Mouse (Mus musculus): ENCODE data around the gene Ralgps1. TPM values are rescaled to one million over a fixed set of nuclear protein-coding genes. Genes with fewer than 3 reads are reported as not detected.
"Not testable (repeated sequence)": the region's sequence is repeated elsewhere in the genome, so short reads cannot be mapped to it uniquely, and the experiment has no call there.

Gene Ralgps1
- total RNA-seq, 4 experiments from 2014 or later = 59.8 to 68.0 (median 67.1) TPM

DNA sequence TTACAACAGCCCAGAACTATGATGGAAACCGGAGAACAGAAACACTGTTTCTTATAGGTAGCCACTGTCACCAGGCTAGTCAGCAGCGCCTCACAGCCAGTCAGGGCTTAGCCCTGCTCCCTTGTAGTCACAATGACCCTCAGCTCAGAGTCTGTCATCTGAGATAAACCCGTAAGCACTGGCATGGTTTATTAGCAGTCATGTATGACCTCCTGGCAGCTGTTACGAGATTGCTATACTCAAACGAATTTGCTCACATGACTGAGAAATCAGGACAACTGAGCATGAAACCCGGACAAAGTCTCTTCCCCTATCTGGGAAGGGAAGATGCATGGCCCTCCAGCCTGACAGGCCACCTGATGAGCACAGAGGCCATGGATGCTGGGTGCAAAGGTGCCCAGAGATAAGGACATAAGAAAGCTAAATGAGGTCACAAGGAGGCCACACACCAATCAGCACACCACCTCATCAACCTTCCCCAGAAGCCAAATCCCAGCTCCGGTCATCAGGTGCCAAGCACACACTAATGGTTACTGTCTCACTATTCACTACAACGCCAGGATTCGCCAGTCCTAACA lies 10.1 kb downstream of the Ralgps1 start:
- no peak for DNase-seq (ENCODE audit: low spot score in 2 of 2)

DNA sequence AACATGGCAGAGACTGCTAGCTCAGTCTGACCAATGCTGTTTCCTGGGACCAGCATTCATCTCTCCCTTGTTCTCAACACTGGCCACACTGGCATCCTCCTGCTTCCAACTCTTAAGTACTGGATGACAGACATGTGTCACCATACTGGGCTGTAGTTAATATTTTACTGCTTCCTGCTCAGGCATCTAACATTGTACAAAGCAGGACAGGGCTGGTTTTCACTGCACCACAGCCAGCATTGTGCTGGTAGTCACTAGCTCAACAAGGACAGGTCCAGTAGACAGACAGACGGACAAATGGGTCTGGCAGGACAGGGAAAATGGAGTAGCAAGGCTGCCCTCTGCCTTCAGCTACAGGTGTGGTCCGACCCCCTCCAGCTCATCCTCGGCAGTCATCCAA lies 10.7 kb downstream of the Ralgps1 start:
- no peak for DNase-seq (ENCODE audit: low spot score in 2 of 2)

DNA sequence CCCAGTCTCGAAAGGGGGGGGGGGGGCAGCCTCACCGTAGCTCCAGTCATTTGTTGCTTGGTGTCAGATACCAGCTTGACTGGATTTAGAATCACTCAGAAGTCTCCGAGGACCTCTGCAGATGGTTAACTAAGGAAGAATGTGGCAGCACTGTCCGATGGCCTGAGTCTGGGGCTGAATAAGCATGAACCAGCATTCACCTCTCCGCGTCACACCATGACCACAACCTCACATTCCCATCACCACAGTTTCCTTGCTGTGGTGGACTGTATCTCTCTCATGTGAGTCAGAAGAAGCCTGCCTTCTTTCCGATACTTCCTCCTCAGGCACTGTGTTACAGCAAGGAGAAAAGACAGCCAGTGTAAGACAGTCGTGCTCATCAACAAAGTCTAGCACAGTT lies 12.1 kb downstream of the Ralgps1 start:
- no peak for DNase-seq (ENCODE audit: low spot score in 2 of 2)

DNA sequence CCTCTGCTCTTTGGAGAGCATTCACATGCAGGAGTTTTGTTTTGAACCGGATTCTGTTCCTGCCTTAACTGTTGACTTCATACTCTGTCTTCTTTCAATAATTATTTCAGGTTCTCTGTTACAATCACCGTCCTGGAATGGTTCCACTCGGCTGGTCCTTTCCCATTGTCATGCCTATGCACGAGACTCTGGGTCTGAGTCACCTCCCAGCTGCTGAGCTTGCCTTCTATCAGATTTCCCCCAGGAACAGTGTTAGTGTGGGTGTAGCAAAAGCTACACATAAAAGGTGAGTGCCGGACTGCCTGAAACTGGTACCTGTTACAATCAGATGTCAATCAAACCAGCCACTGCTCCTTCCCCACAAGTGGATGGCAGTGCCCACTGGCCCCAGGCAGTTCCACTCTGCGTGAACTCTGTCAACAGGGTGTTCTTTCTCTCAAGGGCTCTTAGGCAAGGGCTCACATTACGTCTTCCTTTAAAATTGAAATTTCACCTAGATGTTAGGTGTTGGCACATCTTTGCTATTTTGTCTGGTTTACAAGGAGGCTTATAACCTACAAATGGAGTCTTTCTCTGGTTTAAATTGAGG lies 13.9 kb downstream of the Ralgps1 start:
- no peak for DNase-seq (ENCODE audit: low spot score in 2 of 2)

DNA sequence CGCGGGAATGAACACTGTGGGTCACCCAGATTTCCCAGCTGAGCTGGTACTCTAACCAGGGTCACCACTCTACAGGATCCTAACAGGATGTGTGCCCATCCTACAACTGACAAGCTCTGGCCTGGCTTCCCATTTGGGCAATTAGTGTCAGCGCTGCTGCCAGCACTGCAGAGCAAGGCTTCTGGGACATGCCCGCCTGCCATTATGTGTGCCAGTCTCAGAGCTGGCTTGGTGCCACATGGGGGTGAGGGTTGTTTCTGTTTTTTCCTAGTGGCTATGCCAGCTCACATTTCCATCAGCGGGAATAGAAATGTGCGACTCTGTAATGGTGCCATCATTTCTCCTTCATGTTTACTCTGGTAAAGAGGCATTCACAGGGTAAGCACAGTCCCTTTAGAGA lies 15.7 kb downstream of the Ralgps1 start:
- DNase-seq (ENCODE audit: low spot score in 2 of 2) = peak in 1 of 2 experiments; percentile 79

DNA sequence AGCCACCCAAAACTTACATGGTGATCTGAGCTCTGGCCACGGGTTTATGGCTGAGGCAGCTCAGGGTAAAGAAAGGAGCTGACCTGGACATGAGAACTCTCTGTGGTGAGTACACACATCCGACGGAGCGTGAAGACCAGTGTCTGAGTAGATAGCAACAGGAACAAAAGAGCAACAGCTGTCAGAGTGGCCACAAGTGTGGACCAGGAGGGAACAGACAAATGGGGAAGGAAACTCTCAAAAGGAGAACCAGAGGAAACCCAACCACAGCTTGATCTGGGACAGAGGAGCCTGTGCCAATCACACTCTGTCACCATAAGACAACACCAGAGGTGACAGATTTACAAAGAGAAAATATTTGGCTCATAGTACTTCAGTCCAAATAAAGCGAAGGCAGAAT lies 17.9 kb downstream of the Ralgps1 start:
- no peak for DNase-seq (ENCODE audit: low spot score in 2 of 2)

DNA sequence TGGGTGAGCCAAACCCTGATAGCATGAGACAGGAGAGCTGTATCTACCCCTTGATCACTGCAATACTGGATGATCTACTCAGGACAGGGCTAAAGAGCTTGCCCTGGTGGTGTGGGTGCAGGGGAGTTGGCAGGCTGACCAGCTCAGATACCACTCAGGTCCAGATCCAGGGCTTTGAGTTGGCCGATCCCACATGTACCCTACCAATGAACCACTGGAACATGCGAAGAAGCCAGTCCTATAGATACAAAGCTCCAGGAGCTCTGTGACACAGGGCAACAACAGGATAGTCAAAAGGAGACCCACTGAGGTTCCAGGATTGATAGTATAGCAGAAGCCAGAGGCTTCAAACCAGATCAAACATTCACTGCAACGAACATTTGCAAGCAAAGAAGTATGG lies 19.8 kb downstream of the Ralgps1 start:
- no peak for DNase-seq (ENCODE audit: low spot score in 2 of 2)

DNA sequence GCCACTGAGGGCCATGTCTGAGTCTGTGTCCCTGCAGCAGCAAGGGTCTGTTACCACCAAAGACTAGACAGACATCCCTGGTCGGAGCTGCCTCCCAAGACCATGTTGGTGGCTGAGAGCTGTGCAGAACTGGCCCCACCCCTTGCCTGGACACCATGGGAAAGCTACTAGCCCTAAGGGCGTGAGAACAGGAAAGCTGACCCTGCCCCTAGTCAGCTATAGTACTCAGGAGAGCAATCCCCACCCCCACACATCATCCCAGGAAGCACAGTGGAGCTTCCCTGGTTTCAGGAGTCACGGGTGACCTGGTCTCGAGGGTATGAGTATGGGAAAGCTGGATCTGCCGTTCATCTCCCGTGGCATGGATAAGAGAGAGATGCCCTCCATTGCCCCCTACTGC lies 20.4 kb downstream of the Ralgps1 start:
- no peak for DNase-seq (ENCODE audit: low spot score in 2 of 2)

DNA sequence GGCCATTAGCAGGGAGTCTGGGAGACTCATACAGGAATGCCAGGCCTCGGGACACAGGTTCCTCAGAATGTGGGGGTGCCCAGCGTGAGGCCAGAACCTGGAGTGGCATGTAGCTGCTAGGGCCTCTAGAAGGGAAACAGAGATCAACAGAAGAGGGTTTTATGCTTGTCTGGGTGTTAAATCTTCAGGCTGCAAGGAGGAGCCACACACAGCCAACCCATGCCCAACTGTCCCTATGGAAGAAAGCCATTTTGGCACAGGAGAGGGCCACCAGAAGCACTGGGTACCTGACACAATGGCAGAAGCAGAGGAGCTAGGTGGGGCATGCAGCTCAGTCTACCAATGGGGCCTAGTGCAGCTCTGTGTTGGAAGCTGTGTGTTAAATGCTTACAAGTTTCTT lies 21.7 kb downstream of the Ralgps1 start:
- DNase-seq (ENCODE audit: low spot score in 2 of 2) = no peak

DNA sequence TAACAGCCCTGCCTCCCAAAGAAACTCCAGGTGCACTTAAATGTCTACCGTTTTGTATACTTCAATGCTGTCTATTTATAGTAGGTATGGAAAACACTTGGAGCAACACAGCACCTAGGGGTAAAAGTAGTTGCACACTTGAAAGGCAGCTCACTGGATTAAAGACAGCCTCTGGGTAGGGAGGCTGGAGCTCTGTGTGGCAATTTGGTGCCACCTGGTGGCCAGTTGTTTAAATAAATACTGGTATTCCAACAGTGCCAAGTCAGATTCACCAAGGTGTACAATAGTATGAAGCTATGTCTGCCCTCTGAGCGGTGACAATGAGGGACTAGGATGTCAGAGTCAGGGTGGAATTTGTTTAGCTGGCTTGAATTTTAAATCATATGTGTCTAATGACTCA lies 22.2 kb downstream of the Ralgps1 start:
- DNase-seq (ENCODE audit: low spot score in 2 of 2) = peak in 1 of 2 experiments; percentile 59

DNA sequence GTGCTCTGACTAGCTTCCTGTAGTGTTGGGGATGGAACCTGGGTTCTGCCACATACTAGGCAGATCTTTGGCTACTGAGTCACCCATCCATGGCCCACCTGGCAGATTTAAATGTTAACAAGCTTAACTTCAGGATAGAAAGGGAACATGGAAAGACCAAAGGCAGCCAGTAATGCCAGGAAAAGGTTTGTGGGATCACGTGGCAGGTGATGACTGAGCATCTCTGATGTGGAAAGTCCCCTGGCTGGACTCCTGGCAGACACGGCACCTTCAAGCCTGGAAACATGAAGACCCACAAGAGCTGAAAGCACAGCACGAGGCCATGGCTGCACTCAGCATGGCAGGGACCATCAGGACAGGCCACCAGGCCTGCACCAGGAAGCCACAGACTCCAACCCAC lies 23.0 kb downstream of the Ralgps1 start:
- DNase-seq (ENCODE audit: low spot score in 2 of 2) = no peak

DNA sequence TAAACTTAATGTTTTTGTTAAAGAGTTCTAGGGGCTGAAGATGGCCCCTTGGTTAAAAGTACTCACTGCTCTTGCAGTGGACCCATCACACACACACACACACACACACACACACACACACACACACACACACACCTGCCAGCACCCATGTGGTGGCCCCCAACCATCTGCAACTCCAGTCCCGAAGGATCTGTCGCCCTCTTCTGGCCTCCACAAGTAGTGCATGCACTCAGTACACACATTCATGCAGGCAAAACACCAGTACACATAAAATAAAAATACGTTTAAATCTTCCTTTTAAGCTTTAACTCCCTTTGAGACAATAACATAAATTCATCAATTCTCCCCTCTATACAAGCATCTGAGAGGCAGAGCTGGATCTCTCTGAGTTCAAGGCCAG lies 23.7 kb downstream of the Ralgps1 start:
- DNase-seq (ENCODE audit: low spot score in 2 of 2) = no peak

DNA sequence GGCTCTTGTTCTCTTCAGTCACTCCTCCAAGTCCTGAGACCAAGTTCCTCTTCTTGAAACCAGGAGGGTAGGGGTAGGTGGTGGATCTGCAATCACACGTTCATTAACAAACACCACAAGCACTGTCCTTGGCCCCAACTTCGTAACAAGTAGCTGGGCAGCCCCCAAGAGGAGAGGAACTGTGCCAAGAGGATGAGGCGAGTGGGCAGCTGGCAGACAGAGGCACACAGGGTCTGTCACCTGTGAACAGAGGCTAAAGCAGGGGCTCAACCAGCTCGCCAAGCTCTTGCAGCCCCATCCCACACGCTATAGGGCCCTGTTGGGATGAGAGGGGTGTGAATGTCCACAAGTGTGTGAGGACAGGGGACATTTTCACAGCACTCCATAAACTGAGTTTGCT lies 24.5 kb downstream of the Ralgps1 start:
- DNase-seq (ENCODE audit: low spot score in 2 of 2) = no peak

DNA sequence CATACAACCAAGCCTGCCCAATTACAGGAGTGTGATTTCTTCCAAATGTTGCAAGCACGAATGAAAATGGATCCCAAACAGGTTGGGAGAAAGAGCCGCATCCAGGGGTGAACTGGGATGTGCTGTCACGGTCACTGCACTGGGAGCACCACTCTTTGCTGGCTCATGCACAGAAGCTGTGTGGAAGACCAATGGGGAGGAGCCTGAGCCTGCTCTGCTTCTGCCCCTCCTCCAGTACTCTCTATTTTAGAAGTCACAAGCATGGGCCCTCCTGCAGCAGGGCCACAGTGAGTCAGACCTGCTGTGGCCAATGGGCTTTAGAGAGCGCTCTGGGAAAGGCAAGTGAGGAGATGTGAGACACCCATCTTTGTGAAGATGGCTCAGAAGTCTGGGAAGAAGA lies 25.3 kb downstream of the Ralgps1 start:
- no peak for DNase-seq (ENCODE audit: low spot score in 2 of 2)

DNA sequence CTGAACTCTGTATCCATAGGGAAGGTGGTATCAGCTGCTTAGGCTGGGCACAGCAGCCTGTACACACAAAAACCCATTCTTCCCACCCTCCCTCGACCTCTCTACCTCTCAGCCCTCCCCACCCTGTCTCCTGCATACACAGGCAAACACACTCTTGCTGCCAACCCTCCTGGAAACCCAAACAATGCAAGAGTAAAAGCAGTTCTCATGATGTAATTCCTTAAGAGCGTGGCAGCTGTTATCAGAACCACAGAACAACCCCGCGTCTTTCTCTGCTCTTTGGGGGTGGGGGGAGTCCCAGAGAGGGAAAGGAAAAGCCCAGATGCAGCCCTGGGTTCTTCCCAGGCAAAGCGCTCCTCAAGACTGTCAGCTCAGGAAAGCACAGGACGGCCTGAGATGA lies 25.8 kb downstream of the Ralgps1 start:
- DNase-seq (ENCODE audit: low spot score in 2 of 2) = no peak

DNA sequence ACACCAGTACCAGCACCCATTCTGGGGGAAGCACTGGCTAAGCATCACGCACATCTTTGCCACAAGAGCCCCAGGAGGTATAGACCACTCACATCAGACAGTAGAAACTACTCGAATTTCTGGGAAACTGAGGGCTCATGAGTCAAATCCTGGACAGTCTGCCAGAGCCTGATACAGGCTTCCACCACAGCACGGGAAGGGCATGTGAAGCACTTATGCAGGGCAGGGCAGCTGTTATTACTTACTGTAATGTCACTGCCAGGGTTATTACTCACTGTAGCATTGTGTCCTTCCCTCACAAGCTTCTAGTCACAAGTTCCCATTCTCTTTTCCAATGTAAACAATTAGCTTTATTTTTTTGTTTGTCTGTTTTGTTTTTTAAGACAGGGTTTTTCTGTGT lies 27.9 kb downstream of the Ralgps1 start:
- no peak for DNase-seq (ENCODE audit: low spot score in 2 of 2)

DNA sequence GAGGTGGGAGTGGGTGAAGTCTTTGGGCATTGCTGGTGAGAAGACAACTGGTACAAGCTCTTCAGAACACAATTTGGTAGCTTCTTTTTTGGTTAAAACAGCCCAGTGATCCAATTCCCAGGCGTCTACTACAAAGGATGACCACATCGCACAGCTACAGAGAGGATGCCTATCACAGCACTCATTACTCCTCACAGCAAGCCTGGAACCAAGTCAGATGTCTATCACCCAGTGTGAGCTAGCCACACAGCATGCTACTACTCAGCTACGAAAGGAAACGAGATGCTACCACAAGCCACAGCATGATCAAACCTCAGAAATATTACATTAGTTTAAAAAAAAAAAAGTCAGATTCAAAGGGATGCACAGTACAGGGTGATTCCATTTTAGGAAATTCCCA lies 29.1 kb downstream of the Ralgps1 start:
- no peak for DNase-seq (ENCODE audit: low spot score in 2 of 2)

DNA sequence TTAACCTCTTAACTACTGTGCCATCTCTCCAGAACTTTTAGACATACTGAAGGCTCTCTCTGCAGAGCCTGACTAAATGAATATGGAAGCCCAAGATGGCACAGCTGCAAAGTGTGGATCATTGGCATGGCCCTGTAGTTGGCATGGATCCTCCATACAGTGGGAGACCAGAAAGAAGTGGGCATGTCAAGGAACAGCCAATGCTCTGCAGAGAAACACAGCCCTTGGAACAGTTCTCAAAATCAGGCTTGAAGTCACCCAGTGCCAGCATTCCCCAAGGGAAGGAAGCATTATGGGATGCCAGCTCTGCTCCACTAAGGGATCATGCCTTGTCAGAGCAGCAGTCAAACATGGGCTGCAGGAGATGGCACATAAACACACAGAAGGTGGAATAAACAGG lies 35.5 kb downstream of the Ralgps1 start:
- no peak for DNase-seq (ENCODE audit: low spot score in 2 of 2)

DNA sequence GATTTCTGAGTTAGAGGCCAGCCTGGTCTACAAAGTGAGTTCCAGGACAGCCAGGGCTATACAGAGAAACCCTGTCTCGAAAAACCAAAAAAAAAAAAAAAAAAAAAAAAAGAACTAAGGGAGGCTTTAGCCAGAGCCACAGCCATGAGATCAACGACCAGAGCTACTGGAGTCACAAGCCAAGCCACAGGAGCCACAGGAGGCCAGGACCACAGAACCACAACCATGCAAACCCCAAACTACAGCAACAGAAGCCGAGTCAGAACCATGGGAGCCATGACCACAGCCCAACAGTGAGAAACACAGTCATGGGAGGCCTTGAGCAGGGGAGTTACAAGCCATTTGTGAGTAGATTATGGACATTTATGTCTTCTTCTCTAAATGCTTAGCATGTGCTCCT lies 41.7 kb downstream of the Ralgps1 start:
- DNase-seq (ENCODE audit: low spot score in 2 of 2) = no peak

DNA sequence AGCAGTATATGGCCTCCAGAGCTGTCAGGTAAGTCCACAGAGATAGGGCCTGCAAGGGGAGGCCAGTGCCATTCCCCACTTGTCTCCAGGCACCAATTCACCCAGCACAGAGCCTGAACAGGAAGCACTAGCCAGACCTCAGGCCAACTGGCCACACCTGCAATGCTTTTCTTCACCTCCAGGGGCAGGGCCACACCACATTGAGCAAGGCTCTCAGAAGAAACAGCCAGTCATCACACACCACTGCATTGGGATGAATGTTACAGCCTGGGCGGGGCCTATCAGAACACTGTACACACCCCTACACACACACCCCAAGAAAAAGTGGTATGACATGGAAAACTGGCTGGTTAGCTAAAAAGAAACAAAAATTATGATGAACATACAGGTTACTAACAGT lies 42.3 kb downstream of the Ralgps1 start:
- DNase-seq (ENCODE audit: low spot score in 2 of 2) = no peak

DNA sequence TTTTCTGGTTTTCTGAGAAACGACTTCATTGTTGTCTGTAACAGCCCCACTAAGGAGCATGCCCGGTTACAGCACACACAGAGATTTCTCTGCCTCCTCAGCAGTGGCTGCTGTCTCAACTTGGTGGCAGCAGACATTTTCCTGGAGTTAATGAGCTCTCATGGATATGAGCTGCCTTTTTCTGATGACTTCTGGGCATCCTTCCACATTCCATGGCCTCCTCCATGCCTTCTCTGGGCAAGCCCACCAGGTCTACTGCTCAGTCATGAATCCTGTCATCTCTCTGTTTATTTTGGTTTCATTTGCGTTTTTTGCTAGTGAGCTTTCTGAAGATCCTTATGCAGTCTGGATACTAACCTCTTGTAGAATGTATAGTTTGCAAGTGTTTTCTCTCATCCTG lies 45.9 kb downstream of the Ralgps1 start:
- no peak for DNase-seq (ENCODE audit: low spot score in 2 of 2)

DNA sequence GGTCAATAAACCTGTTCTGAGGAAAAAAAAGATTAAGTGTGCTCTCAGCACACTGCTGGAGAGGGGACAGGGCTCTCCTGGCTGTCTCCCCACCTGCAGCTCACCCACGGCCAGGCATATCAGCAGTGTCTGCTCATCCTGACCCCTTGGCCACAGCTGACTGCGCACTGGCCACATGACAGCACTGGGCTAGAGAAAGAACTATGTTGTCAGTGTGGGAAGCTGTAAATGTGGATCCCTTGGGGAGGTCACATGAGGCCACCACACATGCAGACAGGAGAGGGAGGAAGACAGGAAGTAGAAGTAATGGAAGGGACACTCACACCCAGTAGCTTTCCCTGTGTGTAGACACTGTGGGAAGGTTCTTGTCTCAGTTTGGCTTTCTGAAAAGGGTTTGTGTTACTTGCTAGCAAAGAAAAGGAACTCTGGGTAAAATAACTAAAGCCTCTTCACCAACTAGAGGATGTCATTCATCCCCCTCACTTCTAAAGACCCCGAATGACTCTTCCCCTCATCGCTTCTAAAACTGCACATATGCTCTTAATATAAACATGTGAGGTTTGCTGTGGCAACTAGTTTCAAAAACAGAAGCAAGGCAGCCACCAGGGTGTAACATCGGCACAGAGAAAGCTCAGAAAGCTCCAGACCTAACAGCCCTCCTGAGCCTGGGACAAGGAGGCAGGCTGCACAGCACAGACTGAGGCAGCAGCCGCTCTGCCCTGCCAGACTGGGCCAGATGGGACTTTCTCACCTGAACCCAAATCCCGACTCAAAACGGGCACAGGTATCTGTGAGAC lies 47.3 kb downstream of the Ralgps1 start:
- no peak for DNase-seq (ENCODE audit: low spot score in 2 of 2)

DNA sequence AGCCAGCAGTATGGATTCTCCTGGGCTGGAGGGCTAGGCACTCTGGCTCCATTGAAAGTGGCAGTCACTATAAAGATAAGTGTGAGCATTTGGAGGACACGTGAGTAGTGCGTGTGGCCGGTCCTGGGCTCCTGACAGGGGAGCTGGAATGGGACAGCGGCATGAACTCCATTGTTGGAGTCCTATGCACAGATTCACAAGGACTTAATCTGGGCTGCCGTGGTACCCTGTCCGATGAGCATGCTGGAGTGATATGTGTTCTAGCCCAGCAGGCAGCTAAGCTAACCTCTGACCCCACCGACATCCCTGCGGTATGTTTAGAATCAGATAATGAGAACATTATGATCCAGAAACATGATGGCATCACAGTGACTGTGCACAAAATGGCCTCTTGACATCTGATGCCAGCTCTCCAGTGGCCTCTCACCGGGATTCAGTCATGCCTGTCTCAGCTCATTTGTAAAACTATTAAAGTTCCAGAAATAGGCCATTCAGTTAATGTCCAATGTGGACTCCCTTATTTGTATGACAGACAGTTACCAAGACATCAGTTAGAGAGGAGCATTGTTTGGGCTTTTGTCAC lies 48.2 kb downstream of the Ralgps1 start:
- DNase-seq (ENCODE audit: low spot score in 2 of 2) = not testable (repeated sequence)
